Mouse (Mus musculus) left cerebral cortex, postnatal 36 days (tissue): Measurements from ENCODE around the gene Syt8. TPM values are rescaled to one million over a fixed set of nuclear protein-coding genes. Genes with fewer than 3 reads are reported as not detected.

Experiments used
- DNase-seq, 2 experiments: peaks; one replicate each; pipeline ENCODE4 v3.0.0; 2021 to 2022; ENCODE audit warnings: low spot score in 2 of 2, mixed read lengths in 1 of 2
- intact Hi-C: fragments of 180-260 bp; cut with DNase I; formaldehyde crosslinking; loops from one replicate; pipeline ENCODE4 v1.15.1; 2025
- total RNA-seq, 2 experiments: library from RNA; stranded (reverse); gene quantifications; 2 replicates each; pipeline ENCODE4 v1.2.3; 2021

The Syt8 gene
- not detected for total RNA-seq

GRCm38 (mm10) chr7:142434137-142434865 lies at the start of gene Syt8:
Gene Syt8 (plus strand): TSS chr7:142434850.
- DNase-seq: no peak
- intact Hi-C loops: no loop called here

DNA sequence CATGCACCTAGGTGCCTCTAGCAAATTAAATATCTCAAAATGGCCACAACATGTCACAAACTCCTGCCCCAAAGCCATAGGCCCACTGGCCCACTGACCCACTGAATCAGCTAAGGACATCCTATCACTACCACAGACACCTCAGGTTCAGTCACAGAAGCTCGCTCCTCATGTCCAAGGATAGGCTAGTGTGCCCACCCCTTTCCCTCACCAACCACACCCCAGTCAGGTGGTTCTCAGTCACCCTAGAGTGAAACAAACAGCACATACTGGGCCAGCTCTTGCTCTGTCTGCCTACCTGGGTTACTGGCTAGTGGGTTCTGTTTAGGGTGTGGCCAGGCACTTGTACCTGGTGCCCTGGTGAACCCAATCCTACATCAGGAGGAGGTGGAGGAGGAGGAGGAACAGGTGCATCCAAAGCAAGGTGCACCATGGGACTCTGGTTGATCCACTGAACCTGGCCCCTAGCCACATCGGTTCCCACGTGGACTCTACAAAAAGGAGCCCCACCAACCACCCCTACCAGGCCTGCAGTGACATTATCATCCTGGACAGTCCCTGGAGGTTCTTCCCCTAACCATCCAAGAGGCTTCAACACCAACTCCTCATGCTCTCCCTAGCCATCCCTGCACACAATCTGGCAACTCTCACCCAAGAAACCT lies 48.8 kb upstream of the Syt8 start:
- intact Hi-C loops: loop anchor here (2.0 kb wide), 1 partner anchor 13 kb away; the partner anchor contains the start of gene Ifitm10
- no peak for DNase-seq

DNA sequence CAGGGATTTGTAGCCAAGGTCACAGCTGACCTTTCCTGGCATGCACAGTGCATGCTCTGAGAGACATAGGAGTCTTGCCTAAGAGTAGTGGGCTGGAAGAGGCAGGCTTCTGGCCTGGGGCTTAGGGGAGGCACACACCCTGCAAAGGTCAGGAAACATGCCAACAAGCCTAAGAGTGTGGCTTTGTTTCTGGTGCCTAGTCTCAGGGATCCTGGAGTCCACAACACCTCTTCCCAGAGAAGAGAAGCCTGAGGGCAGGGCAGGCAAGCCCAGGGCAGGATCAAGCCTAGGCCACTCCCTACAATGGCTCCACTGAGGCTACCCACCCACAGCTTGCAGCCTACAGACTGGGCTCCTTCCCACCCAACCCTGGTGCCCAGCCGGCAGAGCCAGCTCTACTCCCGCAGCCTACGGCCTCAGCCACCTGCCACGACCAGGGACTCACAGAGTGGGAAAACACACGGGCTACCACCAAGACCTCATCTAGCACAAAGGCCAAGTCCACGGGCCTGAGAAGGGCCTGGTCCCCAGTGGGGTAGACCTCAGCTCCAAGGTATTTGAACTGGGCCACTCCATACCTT lies 47.9 kb upstream of the Syt8 start:
- DNase-seq: no peak
- intact Hi-C loops: loop anchor here (2.0 kb wide), 1 partner anchor 14 kb away; the partner anchor contains the start of gene Ifitm10

GRCm38 (mm10) chr7:142387419-142388148 lies 47.1 kb upstream of the Syt8 start, which contains the start of gene Ctsd:
Gene Ctsd (minus strand): TSS chr7:142388038.
- intact Hi-C loops: loop anchor here (2.0 kb wide), 1 partner anchor 15 kb away; the partner anchor contains the start of gene Ifitm10
- peak; percentile 97 for DNase-seq

GRCm38 (mm10) chr7:142388198-142388597 lies 46.5 kb upstream of the Syt8 start:
- intact Hi-C loops: no loop called here
- no peak for DNase-seq

- no peak for DNase-seq
- intact Hi-C loops: no loop called here
These were observed 45.9 kb upstream of the Syt8 start for GRCm38 (mm10) chr7:142388740-142389139.

- DNase-seq: no peak
- intact Hi-C loops: no loop called here
These were observed 44.5 kb upstream of the Syt8 start for GRCm38 (mm10) chr7:142389961-142390650.

GRCm38 (mm10) chr7:142391108-142391507 lies 43.5 kb upstream of the Syt8 start:
- no peak for DNase-seq
- intact Hi-C loops: no loop called here

DNA sequence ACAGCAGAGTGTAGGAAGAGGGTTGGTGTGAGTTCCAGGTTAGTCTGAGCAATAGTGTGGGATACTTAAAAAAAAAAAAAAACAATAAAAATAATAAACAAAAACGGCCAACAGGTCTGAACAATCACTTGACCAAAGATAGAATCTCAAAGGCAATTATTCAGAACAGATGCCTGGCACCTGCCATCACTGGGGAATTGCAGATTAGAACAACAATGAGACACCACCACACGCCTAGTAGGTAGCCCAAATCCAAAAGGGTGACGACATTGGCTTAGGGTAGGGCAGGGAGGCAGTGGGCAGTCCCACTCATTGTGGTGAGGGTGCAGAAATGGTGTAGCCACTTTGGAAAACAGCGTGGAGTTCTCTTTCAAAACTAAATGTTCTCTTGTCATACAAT lies 43.0 kb upstream of the Syt8 start:
- intact Hi-C loops: no loop called here
- no peak for DNase-seq

DNA sequence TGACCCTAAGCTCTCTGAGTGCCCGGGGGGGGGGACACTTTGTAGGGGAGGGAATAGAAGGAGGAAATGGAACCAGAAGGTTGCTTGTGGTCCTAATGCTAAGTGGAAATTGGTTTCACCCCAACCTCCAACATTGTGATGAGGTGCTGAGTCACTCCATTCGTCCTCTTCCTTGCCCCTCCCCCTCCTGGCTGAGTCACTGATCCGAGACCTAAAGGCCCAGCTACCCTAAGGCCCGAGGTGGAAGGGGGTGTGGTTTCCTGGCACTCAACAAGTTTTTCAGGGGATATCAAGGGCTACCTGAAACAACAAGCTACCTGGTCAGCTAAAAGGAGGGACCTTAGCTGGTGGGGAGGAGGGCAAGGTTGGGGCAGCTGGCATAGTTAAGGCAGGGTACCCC lies 41.5 kb upstream of the Syt8 start:
- DNase-seq: no peak
- intact Hi-C loops: no loop called here

GRCm38 (mm10) chr7:142394261-142395190 lies 40.1 kb upstream of the Syt8 start:
- intact Hi-C loops: no loop called here
- DNase-seq: no peak

DNA sequence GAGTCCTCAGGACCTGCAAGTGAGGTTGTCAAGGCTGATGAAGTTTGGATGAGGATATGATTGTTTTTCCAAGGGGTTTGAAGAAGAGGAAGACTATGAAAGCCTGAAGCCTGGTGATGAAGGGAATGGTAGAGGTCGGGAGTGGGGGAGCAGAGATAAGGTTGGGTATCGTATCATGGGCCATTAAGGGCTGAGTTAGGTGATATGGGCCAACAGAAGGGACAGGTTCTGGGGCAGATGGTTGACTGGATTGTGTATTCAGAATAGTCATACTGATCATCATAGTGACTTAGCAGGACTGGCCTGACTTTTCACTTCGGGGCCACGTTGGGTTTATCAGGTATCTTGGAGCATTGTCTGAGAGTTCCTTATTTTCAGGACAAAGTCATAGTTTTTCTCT lies 39.2 kb upstream of the Syt8 start:
- intact Hi-C loops: no loop called here
- no peak for DNase-seq

GRCm38 (mm10) chr7:142396611-142397010 lies 38.0 kb upstream of the Syt8 start:
- intact Hi-C loops: no loop called here
- DNase-seq: no peak

DNA sequence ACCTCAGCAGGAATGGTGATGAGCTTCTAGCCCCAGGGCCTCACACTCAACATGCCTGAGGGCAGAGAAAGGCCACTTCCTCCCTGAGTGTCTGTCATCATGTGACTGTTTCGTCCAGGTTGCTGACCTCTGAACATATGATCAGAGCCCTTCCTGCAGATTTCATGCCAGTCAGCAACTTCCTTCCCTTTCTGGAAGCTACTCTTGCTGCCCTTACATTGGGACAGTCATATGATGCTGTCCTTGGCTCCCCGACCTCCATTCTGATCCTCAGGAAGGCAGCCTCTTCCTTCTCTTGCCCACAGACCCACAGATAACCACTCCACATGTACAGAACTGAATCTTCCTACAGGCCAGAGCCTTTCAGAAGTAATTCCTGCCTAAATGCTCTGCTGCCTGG lies 36.6 kb upstream of the Syt8 start:
- intact Hi-C loops: no loop called here
- DNase-seq: no peak

DNA sequence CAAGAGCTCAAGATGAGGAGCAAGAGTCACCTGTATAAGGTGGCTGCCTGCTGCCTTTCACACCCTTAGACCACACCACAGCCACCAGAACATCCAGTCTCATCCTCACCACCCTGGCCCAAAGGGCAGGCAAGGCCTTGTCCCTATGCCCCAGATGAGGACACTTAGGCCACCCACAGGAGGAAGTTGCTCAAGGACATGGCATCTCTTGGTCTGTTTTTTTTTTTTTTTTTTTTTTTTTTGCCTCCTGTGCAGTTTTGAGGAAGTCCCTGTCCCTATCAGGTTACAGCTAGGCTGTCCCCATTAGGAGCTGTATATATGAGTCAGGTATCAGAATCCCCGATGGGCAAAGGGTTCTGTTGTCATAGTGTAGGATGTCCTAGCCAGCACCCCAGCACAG lies 35.4 kb upstream of the Syt8 start:
- no peak for DNase-seq
- intact Hi-C loops: no loop called here

DNA sequence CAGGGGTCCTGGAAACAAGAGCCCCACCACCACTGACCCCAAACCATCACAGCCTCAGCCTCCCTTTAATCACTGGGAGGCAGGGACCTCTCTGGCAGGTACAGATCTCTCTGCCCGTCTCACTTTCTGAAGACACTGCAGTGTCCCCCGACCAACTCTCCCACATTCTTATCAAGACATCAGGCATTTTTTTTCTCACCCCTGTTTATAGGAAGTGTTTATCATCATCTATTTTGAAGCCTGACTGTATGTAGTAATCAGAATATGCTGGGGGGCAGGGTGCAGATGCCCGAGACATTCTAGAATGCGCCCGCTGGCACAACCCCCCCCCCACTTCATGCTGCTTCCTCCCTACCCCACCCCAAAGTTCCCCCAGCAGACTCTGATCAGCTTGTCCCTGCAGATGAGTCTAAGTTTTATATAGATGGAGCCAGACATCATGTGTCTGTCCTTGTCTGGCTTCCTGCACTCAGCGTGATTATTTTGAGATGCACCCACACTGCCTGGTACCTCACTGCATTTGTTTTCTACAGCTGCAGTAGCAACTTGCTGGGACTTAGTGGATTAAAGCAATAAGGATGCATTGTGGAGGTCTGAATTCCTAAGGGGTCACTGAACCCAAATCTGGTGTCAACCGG lies 34.4 kb upstream of the Syt8 start:
- peak in 1 of 2 experiments; percentile 29 for DNase-seq
- intact Hi-C loops: no loop called here

DNA sequence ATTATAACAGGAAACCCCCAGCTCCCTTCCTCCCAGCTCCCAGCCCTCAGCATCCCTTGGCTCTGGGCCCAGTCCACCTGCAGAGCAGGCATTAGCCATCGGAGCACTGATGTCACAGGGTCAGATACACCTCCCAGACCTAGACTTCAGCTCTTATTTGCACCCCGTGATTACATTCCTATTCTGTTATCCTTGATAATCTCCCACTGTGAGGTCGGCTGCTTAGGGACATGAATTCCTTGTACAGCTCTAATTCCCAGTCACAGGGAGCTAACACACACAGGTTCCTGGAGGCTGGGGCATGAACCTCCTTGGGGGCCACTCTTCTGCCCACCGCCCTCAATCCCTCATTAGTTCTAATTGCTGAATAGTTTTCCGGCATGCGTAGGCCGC lies 33.9 kb upstream of the Syt8 start:
- no peak for DNase-seq
- intact Hi-C loops: no loop called here

- DNase-seq: no peak
- intact Hi-C loops: no loop called here
These were observed 31.1 kb upstream of the Syt8 start for GRCm38 (mm10) chr7:142403591-142403990.
